10 mouse cellular contexts compared by ENCODE assay signal in the genomic region with DNA sequence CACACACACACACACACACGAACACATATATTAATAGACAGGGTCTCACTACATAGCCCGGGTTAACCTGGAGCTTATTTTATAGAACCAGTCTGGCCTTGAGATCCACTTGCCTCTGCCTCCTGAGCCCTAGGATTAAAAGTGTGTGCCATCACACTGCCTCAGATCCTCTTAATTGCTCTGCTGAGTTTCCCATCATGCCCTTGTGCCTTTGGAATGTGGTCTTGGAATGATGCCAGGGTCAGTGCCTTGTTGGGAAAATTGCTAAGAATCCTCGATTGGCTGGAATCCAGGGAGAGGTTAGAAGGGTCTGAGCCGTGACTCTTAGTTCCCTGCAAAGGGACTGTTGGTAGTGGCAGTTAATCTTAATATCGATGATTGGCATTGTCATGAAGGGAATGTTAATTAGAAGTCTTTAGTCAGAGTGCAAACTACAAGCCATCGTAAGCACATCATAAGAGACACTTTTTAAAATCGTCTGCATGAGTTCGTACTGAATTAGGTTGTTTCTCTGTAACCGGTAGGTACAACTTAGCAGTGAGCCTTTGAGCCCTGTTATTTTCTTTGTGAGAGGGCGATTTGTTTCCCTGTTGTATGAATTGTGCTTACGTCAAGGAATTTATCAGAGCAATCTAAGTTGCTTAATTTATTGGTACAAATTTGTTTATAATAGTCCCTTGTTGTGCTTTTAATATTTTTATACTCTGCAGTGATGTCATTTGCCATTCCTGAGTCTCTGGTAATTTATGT.
A peak's percentile ranks its signal among the peaks of the same experiment; 100 is the strongest.
DNase-seq lines count a peak whose midpoint lies in the region; ATAC-seq and TF ChIP-seq lines count a peak whose summit lies in the region.
"Had no signal": no experiment of that assay in that cellular context is flagged by ENCODE, and none has a peak within 500 bp of the region (broad histone marks: within the 10 kb centered on the region; RNA-seq: fewer than 3 reads in every experiment).

No protein-coding gene starts in this region.

- no peak overlapping the region for H3K4me3 ChIP-seq in embryonic facial prominence, embryonic 11.5 days (ENCODE audit: low read depth, low read length)
- no peak overlapping the region for H3K4me3 ChIP-seq in embryonic facial prominence, embryonic 10.5 days
- H3K4me3 ChIP-seq in lung, adult 2 months (replicated peaks; ENCODE audit: extremely low read depth, low read depth, low read length): no peak overlapping the region
- H3K4me3 ChIP-seq: heart, embryonic 15.5 days; liver, embryonic 12.5 days had no signal

- no peak overlapping the region for H3K4me2 ChIP-seq in embryonic facial prominence, embryonic 11.5 days (ENCODE audit: low read depth, low read length)
- H3K4me2 ChIP-seq: heart, embryonic 15.5 days; liver, embryonic 12.5 days had no signal

- H3K27ac ChIP-seq in embryonic facial prominence, embryonic 11.5 days (replicated peaks; ENCODE audit: low read depth, low read length): no peak overlapping the region
- no peak overlapping the region for H3K27ac ChIP-seq in embryonic facial prominence, embryonic 10.5 days (replicated peaks)
- H3K27ac ChIP-seq: heart, embryonic 15.5 days; liver, embryonic 12.5 days had no signal

- H3K4me1 ChIP-seq in embryonic facial prominence, embryonic 11.5 days (ENCODE audit: control insufficient read depth, insufficient read depth, low read length): no peaks in the 10 kb centered on the region
- H3K4me1 ChIP-seq in embryonic facial prominence, embryonic 10.5 days: 0 out of 2 replicates have a peak, but pooled peaks cover 3% of the 10 kb centered on the region
- H3K4me1 ChIP-seq in lung, adult 2 months (ENCODE audit: control insufficient read depth, insufficient read depth, low read length): peaks cover 11% of the 10 kb centered on the region
- H3K4me1 ChIP-seq: liver, embryonic 12.5 days had no signal

- no peak overlapping the region for H3K9ac ChIP-seq in embryonic facial prominence, embryonic 11.5 days (replicated peaks; ENCODE audit: low read length)
- H3K9ac ChIP-seq: heart, embryonic 15.5 days; liver, embryonic 12.5 days had no signal

- no peaks in the 10 kb centered on the region for H3K27me3 ChIP-seq in embryonic facial prominence, embryonic 11.5 days (ENCODE audit: control insufficient read depth, insufficient read depth, low read length)
- no peaks in the 10 kb centered on the region for H3K27me3 ChIP-seq in embryonic facial prominence, embryonic 10.5 days (replicated peaks; ENCODE audit: low read depth, poor library complexity, severe bottlenecking)
- H3K27me3 ChIP-seq: heart, embryonic 15.5 days; liver, embryonic 12.5 days had no signal

- H3K9me3 ChIP-seq in embryonic facial prominence, embryonic 11.5 days (replicated peaks; ENCODE audit: control insufficient read depth, low read length): no peaks in the 10 kb centered on the region
- no peaks in the 10 kb centered on the region for H3K9me3 ChIP-seq in embryonic facial prominence, embryonic 10.5 days
- H3K9me3 ChIP-seq: heart, embryonic 15.5 days; liver, embryonic 12.5 days had no signal

- no peaks in the 10 kb centered on the region for H3K36me3 ChIP-seq in embryonic facial prominence, embryonic 11.5 days (replicated peaks; ENCODE audit: control insufficient read depth, insufficient read depth, low read depth, low read length)
- no peaks in the 10 kb centered on the region for H3K36me3 ChIP-seq in embryonic facial prominence, embryonic 10.5 days (replicated peaks)
- H3K36me3 ChIP-seq: heart, embryonic 15.5 days; liver, embryonic 12.5 days had no signal

- ATAC-seq in embryonic facial prominence, embryonic 11.5 days (replicated peaks; ENCODE audit: insufficient number of reproducible peaks, low FRiP score, low TSS enrichment, low read depth): no peak
- ATAC-seq: liver, embryonic 12.5 days had no signal

- 77% methylated on average over 11 of the region's 11 CpGs for WGBS in embryonic facial prominence, embryonic 11.5 days
- 81% methylated on average over 11 of the region's 11 CpGs for WGBS in embryonic facial prominence, embryonic 10.5 days
- WGBS in lung, adult 2 months: 57% methylated on average over 11 of the region's 11 CpGs

- DNase-seq in embryonic facial prominence, embryonic 11.5 days (ENCODE audit: low spot score): peak; percentile 44
- no peak for DNase-seq in embryonic facial prominence, embryonic 10.5 days (ENCODE audit: low spot score)
- DNase-seq in lung, adult 18-20 months: peak; percentile 26 to 42
- DNase-seq in lung, adult 2 months: no peak
- peak; percentile 54 for DNase-seq in kidney, postnatal 10 days
- peak; percentile 64 for DNase-seq in retina, embryonic 14.5 days (ENCODE audit: low spot score)
- no peak for DNase-seq in testis, postnatal 10 days (ENCODE audit: low spot score)
- DNase-seq in urinary bladder, postnatal 25 days (ENCODE audit: low spot score): no peak

- TF ChIP-seq CTCF in lung, adult 2 months (IDR thresholded peaks at IDR 0.05; ENCODE audit: insufficient read depth, low read length): no peak

- no peak for TF ChIP-seq POLR2A in lung, adult 2 months (IDR thresholded peaks at IDR 0.05; ENCODE audit: borderline replicate concordance, extremely low read depth, low read depth, low read length)

Comparison
In these comparisons a context has a peak if more than half of its experiments do, and no peak if none do; other contexts are left out.
1. DNase-seq: peak in embryonic facial prominence, embryonic 11.5 days (single experiment), lung, adult 18-20 months (2 of 2), kidney, postnatal 10 days (single experiment) and retina, embryonic 14.5 days (single experiment); none in embryonic facial prominence, embryonic 10.5 days (single experiment), lung, adult 2 months (single experiment), testis, postnatal 10 days (single experiment) and urinary bladder, postnatal 25 days (single experiment).